Mouse (Mus musculus): ENCODE results near the gene Dbp.
"Not testable (repeated sequence)": the region's sequence is repeated elsewhere in the genome, so short reads cannot be mapped to it uniquely, and the experiment has no call there.

Gene Dbp

DNA sequence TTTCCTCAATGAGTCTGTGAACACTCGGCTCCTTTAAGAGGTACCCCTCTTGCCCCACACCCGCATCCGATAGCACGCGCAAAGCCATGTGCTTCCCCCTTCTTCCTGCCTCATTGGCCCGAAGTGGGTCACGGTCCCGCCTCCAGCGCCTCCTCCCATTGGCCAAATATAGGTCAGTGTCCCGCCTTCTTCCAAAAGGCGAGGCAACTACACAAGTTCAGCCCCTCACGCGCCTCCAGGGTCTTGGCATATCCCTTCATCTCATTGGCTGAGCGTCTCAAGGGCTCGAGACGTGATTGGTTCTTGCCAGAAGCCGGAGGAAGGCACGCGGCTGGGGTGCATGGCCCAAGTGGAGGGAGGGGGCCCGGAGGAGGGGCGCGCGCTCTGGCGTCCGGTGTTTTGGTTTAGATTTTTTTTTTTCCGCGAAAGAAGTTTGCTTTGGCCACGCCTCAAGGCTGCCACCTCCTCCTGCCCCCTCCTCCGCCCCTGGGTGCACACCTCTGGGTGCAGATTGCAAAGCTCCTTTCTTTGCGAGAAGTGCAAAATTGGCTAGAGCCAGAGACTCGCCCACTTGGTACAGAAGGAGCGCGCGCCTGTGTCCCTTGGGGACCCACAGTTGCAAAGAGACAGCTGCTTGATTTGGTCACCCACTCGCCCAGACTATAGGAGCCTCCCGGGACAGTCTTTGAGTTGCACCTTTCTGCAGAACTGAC lies at the start of gene Dbp:
Gene Dbp (plus strand): TSS at position 359 of the 713 bp plus-strand sequence.
- DNase-seq = peak; percentile 97 to 98

DNA sequence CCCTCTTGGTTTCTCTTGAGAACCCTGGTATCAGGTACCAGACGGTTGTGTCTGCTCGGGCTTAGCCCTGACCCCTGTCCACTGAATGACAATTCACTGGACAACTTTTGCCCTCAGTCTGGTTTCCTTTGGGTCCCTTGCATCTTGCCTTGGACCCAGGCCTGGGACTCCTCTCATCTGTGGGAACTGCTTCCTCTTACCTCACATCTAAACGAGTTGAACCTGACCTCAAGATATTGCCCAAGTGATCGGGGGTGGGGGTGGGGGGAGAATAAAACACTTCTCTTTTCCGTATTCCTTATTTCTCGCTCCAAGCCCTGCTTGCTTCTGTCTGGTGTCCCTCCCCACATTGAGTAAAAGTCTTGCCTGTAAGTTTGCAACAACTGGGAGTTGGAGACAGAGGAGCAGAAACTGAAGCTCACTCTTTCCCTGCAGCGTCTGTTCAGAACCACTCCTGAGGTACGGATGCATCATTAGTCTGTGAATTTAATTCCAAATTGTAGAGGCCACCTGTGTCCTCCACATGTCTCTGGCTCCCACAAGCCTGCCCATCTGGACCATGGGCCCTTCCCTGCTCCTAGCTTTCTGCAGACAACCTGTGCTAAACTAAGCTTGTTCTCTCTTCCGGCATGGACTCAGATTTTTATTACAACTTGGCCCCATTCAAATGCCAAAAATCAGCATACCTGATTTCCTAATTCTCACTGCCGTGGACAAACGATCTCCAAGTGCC lies 44.0 kb upstream of the Dbp start:
- peak in 1 of 2 experiments; percentile 50 for DNase-seq

DNA sequence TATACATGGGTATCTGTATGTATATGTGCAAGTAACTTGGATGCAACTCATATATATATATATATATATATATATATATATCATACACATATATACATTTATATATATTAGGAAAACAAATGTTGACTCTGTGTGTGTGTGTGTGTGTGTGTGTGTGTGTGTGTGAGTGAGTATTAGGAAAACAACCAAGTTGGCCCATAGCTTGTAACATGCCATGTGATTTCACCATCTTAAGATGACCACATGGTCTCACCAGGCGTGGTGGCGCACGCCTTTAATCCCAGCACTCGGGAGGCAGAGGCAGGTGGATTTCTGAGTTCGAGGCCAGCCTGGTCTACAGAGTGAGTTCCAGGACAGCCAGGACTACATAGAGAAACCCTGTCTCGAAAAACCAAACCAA lies 43.2 kb upstream of the Dbp start:
- not testable (repeated sequence) for DNase-seq

DNA sequence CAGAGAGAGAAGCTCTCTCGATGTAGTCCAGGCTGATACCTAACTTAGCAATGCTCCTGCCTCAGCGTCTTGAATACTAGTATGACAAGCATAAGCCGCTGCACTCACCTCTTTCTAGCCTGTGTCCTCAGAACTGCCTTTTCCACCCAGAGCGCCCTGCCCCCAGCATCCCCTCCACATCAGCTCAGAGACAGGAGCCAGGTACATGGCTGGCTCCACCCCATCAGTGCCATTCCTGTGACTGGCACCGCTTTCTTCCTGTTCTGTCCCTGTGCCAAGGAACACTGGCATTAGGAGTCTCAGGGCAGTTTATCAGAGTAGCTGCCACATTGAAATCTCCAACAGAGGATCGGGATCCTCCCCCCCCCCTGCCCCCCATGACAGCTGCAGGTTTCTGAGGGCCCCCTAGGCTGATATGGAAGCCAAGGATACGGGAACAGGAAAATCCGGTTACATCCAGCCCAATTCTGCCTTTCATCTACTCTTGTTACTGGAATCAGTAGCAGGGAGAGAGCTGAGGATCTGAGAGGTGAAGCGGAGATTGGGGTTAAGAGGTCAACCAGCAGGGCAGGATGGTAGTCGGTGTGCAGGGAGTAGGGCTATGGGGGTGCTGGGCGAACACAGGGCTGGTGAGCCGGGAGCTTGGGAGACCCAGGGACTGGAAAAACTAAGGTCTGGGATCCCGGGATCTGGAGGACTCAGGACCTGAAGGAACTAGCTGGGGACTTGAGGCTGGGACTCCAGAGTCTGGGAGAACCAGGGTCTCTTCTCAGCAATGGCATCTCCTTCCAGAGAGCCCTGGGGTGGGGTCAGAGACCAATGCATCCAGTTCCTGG lies 39.4 kb upstream of the Dbp start:
- no peak for DNase-seq

DNA sequence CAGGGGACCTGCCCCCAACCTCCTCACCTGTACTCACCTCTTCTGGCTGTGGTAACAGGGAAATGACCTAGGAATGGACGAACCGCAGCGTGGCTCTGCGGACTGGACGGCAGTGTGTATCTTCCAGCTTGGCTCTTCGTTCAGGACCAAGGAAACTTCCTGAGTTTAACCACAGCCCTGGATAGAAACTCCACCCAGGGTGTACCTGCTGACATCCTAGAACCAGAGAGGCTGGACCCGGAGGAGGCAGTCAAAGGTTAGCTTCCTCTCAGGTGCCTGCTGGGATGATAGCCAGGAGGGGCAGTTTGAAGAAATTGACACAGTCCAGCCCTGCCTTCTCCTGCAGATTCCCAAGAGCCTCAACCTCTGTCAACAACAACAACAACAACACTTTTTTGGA lies 38.7 kb upstream of the Dbp start, which contains the start of gene Fut2:
Gene Fut2 (minus strand): TSS at position 234 of the 400 bp plus-strand sequence.
- no peak for DNase-seq

DNA sequence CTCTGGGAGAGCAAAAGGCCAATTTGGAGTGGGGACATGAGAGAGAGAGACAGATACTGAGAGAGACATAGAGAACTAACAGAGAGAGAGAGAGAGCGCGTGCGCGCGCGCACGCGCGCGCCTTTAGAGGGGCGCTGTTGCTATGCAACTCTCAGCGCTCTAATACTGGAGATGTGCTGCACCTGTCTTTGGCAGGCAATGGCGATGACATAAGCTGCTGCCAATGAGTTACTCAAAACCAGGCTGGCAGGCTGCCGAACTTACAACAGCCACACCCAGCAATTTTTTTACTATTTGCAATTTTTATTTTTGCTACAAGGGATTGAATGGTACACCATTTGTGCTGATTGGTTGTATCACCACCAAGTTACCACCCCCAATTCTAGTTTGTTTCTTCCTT lies 37.1 kb upstream of the Dbp start:
- DNase-seq = no peak

DNA sequence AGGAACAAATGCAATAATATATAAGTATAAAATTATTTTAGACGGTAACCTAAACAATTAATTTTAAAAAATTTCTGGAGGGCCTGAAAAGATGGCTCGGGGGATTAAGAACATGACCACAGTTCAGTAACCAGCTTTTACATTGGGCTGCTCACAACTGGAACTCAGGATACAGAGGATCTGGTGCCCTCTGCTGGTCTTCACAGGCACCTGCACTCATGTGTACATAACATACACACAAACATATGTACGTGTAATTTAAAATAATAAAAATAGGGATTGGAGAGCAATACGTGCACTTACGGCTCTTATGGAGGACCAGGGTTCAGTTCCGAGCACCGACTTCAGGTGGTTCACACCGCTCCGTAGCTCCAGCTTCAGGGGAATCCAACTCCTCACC lies 36.0 kb upstream of the Dbp start:
- no peak for DNase-seq

DNA sequence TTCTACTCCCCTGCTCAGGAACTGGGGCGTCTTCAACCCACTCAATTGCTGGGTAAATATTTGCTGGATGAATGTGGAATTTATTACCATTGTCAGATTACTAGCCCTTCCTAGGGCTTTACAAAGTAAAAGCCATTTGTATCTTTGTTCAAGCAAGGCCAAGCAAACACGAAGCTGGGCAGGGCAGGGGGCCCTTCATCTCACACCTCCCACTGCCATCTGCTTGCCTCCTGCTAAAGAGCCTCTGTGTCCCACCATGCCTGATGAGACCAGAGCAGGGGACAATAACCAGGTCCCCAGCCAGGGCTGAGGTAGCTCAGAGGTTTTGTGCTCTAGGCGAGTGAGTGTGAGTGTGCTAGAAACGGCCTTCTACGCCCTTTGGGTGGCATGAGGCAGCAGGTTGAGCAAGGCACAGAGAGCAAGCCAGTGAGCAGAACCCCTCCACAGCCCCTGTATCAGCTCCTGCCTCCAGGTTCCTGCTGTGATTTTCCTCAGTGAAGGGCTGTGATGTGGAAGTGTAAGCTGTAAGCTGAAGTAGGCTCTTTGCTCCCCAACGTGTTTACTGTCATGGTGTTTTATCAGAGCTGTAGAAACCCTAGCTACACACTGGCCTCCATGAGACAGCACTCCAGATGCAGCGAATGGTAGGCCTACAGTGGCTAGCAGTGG lies 27.1 kb upstream of the Dbp start:
- no peak for DNase-seq

DNA sequence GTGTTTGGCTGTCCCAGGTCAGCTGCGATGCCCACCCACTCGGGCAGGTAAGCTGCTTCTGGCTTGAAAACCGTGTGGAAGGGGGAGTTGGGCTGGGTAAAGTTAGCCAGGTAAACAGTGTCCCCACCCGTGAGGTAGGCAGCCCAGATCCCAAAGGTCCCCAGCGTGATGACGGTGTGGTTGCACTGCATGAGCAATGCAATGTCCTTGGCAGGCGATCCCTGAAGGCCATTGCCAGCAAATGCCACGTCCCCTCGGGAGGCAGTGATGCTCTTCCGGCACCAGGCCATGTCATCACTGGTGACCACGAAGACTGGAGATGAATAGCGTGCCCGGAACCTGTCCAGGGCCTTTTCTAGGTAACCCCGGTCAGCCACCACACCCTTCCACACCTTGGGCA lies 26.4 kb upstream of the Dbp start:
- no peak for DNase-seq

DNA sequence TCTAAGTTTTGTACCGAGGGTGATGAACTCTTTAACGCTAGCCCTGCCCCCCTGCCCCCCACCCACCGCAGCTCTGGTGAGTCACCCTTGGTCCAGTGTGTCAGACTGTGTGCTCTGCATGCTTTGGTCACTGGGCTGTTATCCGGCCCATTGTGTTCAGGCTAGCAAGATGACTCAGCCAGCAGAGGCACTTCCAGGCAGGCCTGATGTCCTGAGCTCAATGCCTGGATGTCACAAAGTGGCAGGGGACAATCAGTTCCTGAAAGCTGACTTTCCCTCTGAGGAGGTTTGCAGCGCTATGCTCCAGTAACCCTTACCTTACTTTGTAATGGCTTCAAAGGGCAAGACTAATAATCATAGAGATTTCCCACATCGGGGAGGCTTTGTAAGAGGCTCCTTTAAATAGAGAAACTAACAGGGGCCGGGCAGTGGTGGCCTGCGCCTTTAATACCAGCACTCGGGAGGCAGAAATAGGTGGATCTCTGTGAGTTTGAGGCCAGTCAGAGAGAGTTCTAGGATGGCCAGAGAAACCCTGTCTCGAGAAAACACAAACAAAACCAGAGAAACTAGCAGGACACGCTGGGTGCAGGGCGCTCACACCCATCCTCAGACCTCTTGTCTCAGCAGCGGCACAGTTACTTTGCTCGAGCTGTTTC lies 24.8 kb upstream of the Dbp start:
- peak in 1 of 2 experiments; percentile 46 for DNase-seq

DNA sequence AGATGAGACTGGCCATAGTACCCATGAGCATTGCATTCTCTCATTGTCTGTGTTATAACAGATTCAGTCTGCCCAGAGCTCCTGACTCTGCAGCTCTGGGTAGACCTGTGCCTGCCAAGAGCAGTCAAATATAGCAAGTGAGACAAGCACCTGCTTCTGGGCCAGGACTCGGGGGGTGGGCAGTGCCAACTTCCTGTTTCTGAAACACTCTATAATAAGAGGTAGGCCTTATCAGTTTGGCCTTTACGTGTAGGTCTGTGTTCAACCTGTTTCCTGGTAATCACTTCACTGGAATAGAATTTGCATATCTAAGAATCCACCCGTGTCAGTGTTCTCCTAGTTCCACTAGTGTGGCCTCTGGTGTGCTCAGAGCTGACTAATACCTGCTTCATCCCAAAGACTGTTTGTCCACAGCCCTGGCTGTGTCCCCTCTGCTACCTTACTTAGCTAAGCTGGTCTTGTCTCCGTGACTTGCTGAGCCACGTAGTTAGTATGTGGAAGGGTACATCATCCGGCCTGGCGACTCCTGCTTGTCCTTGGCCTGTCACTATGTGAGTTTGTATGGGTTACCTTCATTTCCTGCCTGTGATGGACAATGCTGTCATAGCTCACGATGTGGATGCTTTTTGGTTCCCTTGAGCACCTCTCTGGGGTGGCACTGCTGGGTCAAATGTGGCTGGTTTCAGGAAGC lies 23.7 kb upstream of the Dbp start:
- DNase-seq = peak; percentile 75 to 77

DNA sequence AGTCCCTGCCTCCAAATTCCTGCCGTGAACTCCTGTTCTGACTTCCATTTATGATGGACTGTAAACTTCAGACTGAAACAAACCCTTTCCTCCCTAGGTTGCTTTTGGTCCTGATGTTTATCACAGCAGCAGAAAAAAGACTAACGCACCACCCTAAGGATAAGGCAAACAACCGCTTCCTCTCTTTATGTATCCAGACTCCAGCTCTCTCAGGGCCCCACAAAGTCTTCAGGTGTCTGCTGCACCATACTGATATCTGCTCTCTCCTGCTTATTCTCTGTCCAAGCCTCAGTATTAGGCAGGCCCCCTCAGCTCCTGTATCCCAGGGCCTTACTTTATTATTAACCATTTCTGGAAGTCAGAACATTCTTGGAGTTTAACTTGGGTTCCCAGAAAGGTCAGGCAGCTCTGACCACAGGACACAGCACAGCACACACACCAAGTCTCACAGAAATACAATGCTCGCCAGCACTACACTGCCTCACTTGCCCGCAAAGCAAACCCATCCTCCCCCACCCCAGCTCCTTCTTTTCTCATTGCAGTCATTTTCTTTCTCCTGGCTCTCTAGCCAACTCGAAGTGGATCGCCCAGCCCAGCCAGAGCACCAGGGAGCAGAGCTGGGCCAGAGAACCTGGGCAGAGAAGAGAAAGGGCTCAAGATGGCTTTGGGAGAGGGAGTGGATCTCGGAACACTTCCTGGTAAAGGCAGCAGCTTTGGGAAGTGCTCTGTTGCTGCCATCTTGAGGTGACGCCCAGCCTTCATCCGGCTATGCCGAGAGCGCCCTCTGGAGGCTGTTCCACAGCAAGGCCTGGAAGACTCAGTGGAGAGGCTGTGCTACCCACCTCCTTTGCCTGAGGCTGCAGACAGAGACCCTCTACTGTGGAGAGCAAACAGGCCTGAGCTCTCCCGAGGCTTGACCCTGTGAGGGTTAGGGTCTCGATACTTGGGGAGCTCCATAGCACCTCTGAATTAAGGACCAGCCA lies 22.5 kb upstream of the Dbp start:
- peak; percentile 91 to 95 for DNase-seq

DNA sequence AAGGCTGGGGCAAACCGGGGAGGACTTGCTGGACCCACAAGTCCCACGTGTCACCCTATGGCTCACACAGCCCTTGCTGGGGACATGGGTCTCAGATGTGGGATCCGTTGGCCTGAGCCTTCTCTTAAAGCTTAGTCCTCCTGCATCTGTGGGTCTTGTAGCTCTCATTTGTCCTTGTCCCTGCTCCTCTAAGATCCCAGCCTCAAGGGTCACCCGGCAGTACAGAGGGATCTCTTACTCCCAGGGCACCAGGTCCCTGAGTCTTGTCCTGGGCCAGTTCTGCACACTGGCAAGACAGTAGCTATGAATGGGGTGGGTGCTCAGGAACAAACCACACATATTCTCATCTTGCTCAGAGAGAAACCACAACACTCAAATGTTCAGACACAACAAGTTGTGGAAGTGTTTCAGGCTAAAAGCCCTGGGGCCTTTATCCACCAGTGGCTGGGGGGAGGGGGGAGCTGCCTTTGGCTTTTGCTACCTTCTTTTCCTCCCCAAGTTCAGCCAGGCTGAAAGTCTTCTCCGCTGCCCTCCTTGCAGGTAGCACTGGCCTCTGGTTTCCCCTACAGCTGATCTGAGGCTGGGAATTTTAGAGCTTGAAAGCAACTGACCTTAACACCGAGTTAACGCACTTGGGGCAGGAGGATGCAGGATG lies 21.4 kb upstream of the Dbp start, which contains the start of gene Ntn5:
Gene Ntn5 (plus strand): TSS at position 627 of the 655 bp plus-strand sequence.
- no peak for DNase-seq

DNA sequence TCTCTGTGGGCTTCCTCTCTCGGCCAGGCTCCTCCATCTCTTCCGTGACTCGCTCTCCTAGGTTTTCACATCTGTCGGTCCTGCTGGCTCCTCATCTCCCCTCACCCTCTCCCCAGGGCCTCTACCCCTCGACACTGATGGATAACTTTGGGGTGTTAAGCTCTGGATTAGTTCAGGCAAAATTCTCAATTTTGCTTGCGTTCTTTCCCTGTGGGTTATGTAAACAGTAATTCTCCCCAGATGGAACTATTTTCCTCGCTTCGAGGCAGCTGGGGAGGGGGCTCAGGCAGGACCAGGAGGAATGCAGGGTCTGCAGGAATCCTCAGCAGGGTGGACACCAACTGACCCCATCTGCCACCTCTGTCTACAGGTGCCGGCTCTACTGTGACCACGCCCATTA lies 19.1 kb upstream of the Dbp start:
- no peak for DNase-seq

DNA sequence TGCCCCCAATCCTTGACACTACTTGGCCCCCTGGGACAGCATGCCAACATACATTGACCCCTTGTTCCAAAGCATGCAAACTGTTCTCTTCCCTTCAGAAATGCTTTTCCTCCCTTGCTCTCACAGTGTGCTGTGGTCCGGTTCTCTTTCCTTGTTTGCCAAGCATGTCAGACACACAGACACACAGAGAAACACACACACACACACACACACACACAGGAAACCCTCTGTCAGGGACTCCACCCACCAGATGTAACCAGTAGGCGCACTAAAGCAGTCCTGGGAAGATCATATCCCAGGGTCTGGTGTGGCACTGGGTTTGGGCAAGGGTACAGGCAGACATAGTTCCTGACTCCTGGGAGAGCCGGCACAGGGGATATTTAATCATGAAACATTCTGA lies 18.0 kb upstream of the Dbp start:
- DNase-seq = no peak

DNA sequence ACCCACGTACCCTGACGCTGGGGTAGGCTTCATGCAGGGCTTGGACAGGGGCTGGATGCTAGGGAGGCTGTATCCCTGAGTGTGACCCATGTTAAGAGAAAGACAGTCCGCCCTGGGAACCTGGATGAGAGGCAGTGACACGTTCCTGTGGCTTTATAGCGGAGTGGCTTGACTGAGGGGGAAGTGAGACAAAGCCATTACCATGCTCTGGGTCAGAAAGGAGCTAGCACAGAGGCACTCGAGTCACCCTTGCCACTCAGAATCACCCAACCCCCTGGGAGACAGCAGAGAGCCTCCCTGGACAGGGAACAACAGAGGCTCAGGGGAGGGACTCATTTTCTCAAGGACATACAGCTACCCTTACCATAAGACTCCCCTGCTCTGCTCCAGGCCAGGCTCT lies 15.8 kb upstream of the Dbp start:
- DNase-seq = no peak

DNA sequence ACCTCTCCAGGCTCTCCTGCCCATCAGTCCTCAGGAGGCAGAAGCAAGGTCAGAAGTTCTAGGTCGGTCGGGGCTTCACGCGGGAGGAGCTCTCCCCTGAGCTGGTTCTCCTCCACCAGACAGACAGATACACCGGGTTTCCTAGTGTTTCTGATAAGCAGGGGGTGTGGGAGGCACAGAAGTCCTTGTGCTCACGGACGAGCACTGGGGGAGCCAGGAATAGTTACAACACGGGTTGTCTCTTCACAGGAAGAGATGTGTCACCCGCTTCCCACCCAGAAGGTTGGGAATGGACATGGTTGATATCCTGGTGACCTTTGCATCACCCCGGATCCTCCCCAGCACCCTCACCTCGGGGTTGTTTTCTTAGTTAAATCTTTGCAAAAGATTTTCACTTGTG lies 15.1 kb upstream of the Dbp start:
- DNase-seq = no peak

DNA sequence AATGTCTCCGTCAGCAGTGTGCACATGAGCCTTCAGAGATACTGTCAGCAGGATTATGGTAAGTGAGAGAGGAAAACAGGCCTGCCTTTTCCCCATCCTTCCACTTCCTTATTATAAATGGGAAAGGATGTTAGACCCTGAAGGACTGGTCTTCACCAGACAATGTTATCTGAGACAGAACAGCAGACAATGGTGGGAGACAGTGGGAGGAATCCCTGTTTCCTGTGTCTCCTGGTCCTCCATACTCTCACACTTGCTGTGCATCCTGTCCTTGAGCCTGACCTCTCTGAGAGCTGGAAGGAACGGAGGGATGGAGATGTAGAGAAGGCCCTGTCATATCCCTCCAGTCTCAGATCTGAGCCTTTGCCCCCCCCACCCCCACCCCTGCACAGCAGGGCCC lies 12.5 kb upstream of the Dbp start:
- DNase-seq = no peak

DNA sequence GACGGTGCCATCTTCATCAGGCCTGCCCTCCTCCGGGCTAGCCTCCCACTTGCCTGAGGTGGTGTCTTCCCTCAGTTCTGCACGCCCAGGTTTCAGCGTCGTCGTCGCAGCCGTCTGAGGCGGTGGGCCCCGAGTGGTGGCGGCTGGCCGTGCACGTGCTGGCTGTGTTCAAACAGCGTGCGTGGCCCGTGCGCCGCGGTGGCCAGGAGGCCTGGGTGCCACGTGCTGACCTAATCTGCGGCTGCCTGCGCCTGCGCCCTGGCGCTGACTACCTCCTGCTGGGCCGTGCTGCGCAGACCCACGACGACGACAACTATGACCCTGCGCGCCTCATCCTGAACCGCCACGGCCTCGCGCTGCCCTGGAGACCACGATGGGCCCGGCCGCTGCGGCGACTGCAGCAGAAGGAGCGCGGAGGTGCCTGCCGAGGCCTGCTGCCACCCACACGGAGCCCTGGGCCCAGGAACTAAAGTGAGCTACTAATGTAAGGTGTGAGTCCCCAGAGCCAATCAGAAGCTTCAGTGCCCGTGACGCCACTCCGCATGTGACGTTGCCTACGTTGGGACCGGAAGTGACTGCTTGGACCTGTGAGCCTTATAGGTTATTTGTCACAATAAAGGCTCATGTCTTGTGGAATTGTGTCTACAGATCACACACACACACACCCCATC lies 10.8 kb upstream of the Dbp start, which contains the start of gene Sec1:
Gene Sec1 (minus strand): TSS at position 482 of the 671 bp plus-strand sequence.
- DNase-seq = peak in 1 of 2 experiments; percentile 20

Measured in cerebellum, postnatal 25 days (tissue).